Mouse (Mus musculus) liver, embryonic 11.5 days (tissue): ENCODE measurements around the gene Fam181a. TPM values are rescaled to one million over a fixed set of nuclear protein-coding genes. Genes with fewer than 3 reads are reported as not detected.
A peak's percentile ranks its signal among the peaks of the same experiment; 100 is the strongest.

Experiments
- ATAC-seq: fragments of 200-750 bp; cut with Nextera tagmentation; replicated peaks from 2 replicates; pipeline ENCODE4 v1.8.0; 2017; ENCODE audit warnings: moderate number of reproducible peaks, mild to moderate bottlenecking, moderate TSS enrichment, moderate library complexity; ENCODE audit not compliant: low FRiP score
- DNase-seq: peaks from one replicate; pipeline ENCODE4 v3.0.0-alpha.2; 2017; ENCODE audit warnings: low spot score
- H3K27ac ChIP-seq: fragments of 300-500 bp; sonication (generic); 2 replicates; pipeline ENCODE4 v1.5.1; 2014; ENCODE audit warnings: mild to moderate bottlenecking, low read depth, low read length, control low read depth
- H3K27me3 ChIP-seq: fragments of 300-500 bp; sonication (generic); replicated peaks from 2 replicates; pipeline ENCODE4 v1.6.1; 2014; ENCODE audit warnings: low read length, mixed read lengths; ENCODE audit not compliant: control insufficient read depth, insufficient read depth
- H3K36me3 ChIP-seq: fragments of 300-500 bp; sonication (generic); 2 replicates; pipeline ENCODE4 v1.6.1; 2014; ENCODE audit warnings: mild to moderate bottlenecking, low read length, moderate library complexity, mixed read lengths; ENCODE audit not compliant: control insufficient read depth, insufficient read depth
- H3K4me1 ChIP-seq: fragments of 300-500 bp; sonication (generic); replicated peaks from 2 replicates; pipeline ENCODE4 v1.6.1; 2014; ENCODE audit warnings: low read length, mixed read lengths; ENCODE audit not compliant: control insufficient read depth, insufficient read depth
- H3K4me2 ChIP-seq: fragments of 300-500 bp; sonication (generic); 2 replicates; pipeline ENCODE4 v1.6.1; 2014; ENCODE audit warnings: mild to moderate bottlenecking, control low read depth, moderate library complexity
- H3K4me3 ChIP-seq: fragments of 300-500 bp; sonication (generic); 2 replicates; pipeline ENCODE4 v1.5.1; 2014; ENCODE audit warnings: low read depth, low read length, control low read depth
- H3K9ac ChIP-seq: fragments of 300-500 bp; sonication (generic); 2 replicates; pipeline ENCODE4 v1.6.1; 2014; ENCODE audit warnings: low read depth, low read length, control low read depth
- H3K9me3 ChIP-seq: fragments of 300-500 bp; sonication (generic); 2 replicates; pipeline ENCODE4 v1.6.1; 2016; ENCODE audit warnings: low read length, inconsistent platforms, mixed read lengths; ENCODE audit not compliant: control insufficient read depth
- WGBS: fragments of 180-500 bp; shearing (Covaris S2); extraction: QIAGEN DNeasy Blood & Tissue Kit; methylation state at CpG from one replicate; pipeline ENCODE4 v1.1.7; 2014; 5-methylcytosine and 5-hydroxymethylcytosine counted together
- polyA plus RNA-seq: library from polyadenylated mRNA; unstranded; fragments of >200 nt; fragmentation: Nextera tagmentation; extraction: Ambion mirVana; gene quantifications from 2 replicates; pipeline ENCODE4 v1.2.1, GENCODE M21; 2014

The Fam181a gene
- polyA plus RNA-seq, 1 experiment from 2014 or later: not detected

DNA sequence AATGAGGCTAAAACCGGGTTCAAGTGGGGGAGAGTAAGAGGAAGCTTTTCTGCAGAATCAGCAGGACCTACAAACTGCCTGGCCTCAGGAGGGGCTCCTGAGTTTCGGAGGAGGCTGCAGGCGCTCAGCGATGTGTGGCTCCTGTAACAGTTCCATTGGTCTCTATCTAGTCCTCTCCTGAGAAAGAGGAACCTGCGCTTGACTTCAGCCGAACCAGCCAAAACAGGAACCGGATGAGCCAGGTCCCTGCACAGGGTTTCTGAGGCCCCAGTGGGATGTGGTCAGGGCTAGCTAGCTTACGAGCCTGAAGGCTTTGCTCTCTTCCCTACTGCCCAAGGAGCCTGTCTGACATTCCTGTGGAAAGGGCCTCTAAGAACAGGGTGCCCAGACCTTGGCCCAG, 32.7 kb downstream of the Fam181a start:
- ATAC-seq (peak; percentile 33; the same call in 1 of the 2 replicates), DNase-seq (no peak)
- Histone ChIP-seq H3K27me3 (no peaks in the 10 kb centered on the region), H3K27ac (no peak overlapping the region), H3K4me1 (no peaks in the 10 kb centered on the region), H3K9me3 (no peaks in the 10 kb centered on the region), H3K36me3 (no peaks in the 10 kb centered on the region), H3K4me3 (no peak overlapping the region), H3K9ac (no peak overlapping the region), H3K4me2 (no peak overlapping the region)
- 36% methylated on average over 8 of the region's 8 CpGs for WGBS

- H3K9ac ChIP-seq: no peak overlapping the region
- no peaks in the 10 kb centered on the region for H3K36me3 ChIP-seq
- DNase-seq (no peak), ATAC-seq (no peak)
- H3K4me1 ChIP-seq: no peaks in the 10 kb centered on the region
- 79% methylated on average over 7 of the region's 7 CpGs for WGBS
- H3K9me3 ChIP-seq: no peaks in the 10 kb centered on the region
- H3K4me2 ChIP-seq: no peak overlapping the region
- H3K27ac ChIP-seq: no peak overlapping the region
- no peaks in the 10 kb centered on the region for H3K27me3 ChIP-seq
- no peak overlapping the region for H3K4me3 ChIP-seq
Measured at GRCm38 (mm10) chr12:103344934-103345333, 34.2 kb downstream of the Fam181a start.

- DNase-seq (no peak), ATAC-seq (no peak)
- Histone ChIP-seq H3K36me3 (no peaks in the 10 kb centered on the region), H3K4me3 (no peak overlapping the region), H3K4me1 (no peaks in the 10 kb centered on the region), H3K9ac (no peak overlapping the region), H3K4me2 (no peak overlapping the region), H3K27me3 (no peaks in the 10 kb centered on the region), H3K27ac (no peak overlapping the region), H3K9me3 (no peaks in the 10 kb centered on the region)
- WGBS: 78% methylated on average over 8 of the region's 8 CpGs
Measured at GRCm38 (mm10) chr12:103346945-103347344, 36.2 kb downstream of the Fam181a start.

- H3K4me3 ChIP-seq: no peak overlapping the region
- H3K4me2 ChIP-seq: no peak overlapping the region
- H3K36me3 ChIP-seq: no peaks in the 10 kb centered on the region
- ATAC-seq (no peak), DNase-seq (no peak)
- H3K27me3 ChIP-seq: no peaks in the 10 kb centered on the region
- WGBS: 56% methylated on average over 5 of the region's 5 CpGs
- H3K27ac ChIP-seq: no peak overlapping the region
- H3K9ac ChIP-seq: no peak overlapping the region
- no peaks in the 10 kb centered on the region for H3K4me1 ChIP-seq
- H3K9me3 ChIP-seq: no peaks in the 10 kb centered on the region
Measured at GRCm38 (mm10) chr12:103347406-103347805, 36.6 kb downstream of the Fam181a start.

GRCm38 (mm10) chr12:103348506-103348905, 37.7 kb downstream of the Fam181a start:
- 8% methylated on average over 3 of the region's 3 CpGs for WGBS
- no peak overlapping the region for H3K4me2 ChIP-seq

DNA sequence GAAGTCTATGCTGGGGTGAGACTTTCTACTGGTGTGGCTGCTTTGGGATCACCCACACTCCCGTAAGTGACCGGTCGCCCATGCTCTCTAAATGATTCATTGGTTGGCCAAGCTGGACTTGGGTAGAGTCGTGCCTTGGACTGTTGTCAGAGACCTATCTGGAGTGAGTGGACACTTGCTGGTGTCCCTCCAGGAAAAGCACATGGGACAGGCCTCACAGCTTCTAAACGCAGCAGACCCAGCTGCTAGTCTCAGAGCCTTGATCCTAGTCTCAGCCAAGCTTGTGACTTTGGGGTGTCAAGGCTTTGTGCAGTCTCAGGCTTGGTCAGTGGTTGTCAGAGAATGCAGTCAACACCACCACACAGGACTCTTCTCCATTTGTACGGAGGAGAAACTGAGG, 42.0 kb downstream of the Fam181a start:
- H3K4me1 ChIP-seq: no peaks in the 10 kb centered on the region
- no peak overlapping the region for H3K4me2 ChIP-seq
- WGBS: 82% methylated on average over 6 of the region's 6 CpGs
- H3K4me3 ChIP-seq: no peak overlapping the region
- no peaks in the 10 kb centered on the region for H3K36me3 ChIP-seq
- H3K27me3 ChIP-seq: no peaks in the 10 kb centered on the region
- no peaks in the 10 kb centered on the region for H3K9me3 ChIP-seq
- no peak overlapping the region for H3K27ac ChIP-seq
- DNase-seq (no peak), ATAC-seq (no peak)
- H3K9ac ChIP-seq: no peak overlapping the region

More at GRCm38 (mm10) chr12:103348506-103348905, 37.7 kb downstream of the Fam181a start:
- Histone ChIP-seq H3K27ac (no peak overlapping the region), H3K36me3 (no peaks in the 10 kb centered on the region), H3K9ac (no peak overlapping the region), H3K27me3 (no peaks in the 10 kb centered on the region), H3K4me1 (no peaks in the 10 kb centered on the region), H3K4me3 (no peak overlapping the region), H3K9me3 (no peaks in the 10 kb centered on the region)
- peak; percentile 64 for DNase-seq
- no peak for ATAC-seq

DNA sequence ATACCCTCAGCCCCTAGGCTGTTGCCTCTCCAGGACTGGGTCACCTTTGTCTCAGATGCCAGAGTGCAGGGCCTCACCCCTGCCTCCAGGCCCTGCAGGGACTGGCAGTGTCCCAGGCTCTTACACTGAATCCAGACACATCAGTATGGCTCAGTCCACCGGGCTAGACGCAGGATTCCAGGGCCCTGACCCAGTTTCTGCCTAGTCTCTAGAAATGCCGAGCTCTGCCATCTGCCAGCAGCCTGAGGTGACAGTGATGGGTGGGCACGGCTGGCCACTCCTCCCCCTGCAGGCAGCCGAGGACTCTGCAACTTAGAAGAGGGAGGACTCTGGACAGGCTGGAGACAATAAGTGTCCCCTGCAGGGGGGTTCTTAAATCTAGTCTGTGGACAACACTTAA, 42.8 kb downstream of the Fam181a start:
- no peaks in the 10 kb centered on the region for H3K36me3 ChIP-seq
- H3K4me1 ChIP-seq: no peaks in the 10 kb centered on the region
- H3K27ac ChIP-seq: no peak overlapping the region
- H3K27me3 ChIP-seq: no peaks in the 10 kb centered on the region
- no peaks in the 10 kb centered on the region for H3K9me3 ChIP-seq
- DNase-seq (no peak), ATAC-seq (no peak)
- no peak overlapping the region for H3K9ac ChIP-seq
- H3K4me3 ChIP-seq: no peak overlapping the region
- no peak overlapping the region for H3K4me2 ChIP-seq
- WGBS: 20% methylated on average over 5 of the region's 5 CpGs

DNA sequence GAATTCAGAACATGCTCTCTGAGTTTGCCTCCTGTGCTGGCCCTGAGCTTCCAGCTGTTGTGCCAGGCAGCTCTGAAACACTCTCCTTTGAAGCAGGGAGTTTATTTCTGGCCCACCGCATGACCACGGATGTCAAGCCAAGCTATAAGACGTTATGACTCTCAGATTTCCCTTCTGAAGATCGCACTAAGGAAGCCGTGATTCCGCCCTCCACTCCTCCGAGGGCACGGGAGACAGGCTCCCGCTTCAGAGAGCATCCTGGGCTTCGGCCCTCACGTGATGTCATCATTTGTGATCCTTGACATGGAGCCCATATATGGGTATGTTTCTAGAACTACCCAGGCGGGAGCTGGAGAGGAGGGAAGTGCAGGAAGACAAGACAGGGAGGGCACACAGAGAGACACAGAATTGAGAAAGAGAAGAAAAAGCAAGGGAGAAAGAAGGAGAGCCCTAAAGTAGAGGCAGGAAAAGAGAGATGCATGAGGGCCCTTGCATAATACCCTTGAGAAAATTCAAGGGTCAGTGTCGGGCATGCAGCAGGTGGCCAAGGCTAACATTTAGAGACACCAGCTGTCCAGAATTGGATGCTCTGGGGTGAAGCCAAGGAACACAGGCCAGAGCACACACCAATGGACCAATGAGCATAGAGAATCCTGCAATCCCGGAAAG, 45.1 kb downstream of the Fam181a start, which contains the start of gene Asb2:
Gene Asb2 (minus strand): TSS at position 256 of the 669 bp plus-strand sequence.
- ATAC-seq: no peak
- Histone ChIP-seq H3K4me2 (no peak within 1 kb of the TSS), H3K9ac (no peak within 1 kb of the TSS), H3K36me3 (no peaks in the 10 kb centered on the region), H3K4me1 (no peaks in the 10 kb centered on the region), H3K27me3 (no peaks in the 10 kb centered on the region), H3K4me3 (no peak within 1 kb of the TSS), H3K27ac (no peak within 1 kb of the TSS), H3K9me3 (no peaks in the 10 kb centered on the region)
- no peak for DNase-seq
- WGBS: 67% methylated on average over 14 of the region's 14 CpGs

GRCm38 (mm10) chr12:103356415-103356748, 45.6 kb downstream of the Fam181a start:
- no peaks in the 10 kb centered on the region for H3K9me3 ChIP-seq
- DNase-seq (no peak), ATAC-seq (no peak)
- H3K27me3 ChIP-seq: no peaks in the 10 kb centered on the region
- no peak overlapping the region for H3K27ac ChIP-seq
- no peak overlapping the region for H3K9ac ChIP-seq
- no peaks in the 10 kb centered on the region for H3K4me1 ChIP-seq
- 91% methylated on average over 4 of the region's 4 CpGs for WGBS
- H3K36me3 ChIP-seq: no peaks in the 10 kb centered on the region
- H3K4me2 ChIP-seq: no peak overlapping the region
- no peak overlapping the region for H3K4me3 ChIP-seq
